Mouse (Mus musculus) T-cell, adult 2 months (primary cell): Measurements from ENCODE around the gene Snai3.

Source experiments
- DNase-seq: peaks from one replicate; pipeline ENCODE4 v3.0.0; 2022; ENCODE audit warnings: low spot score

The Snai3 gene

DNA sequence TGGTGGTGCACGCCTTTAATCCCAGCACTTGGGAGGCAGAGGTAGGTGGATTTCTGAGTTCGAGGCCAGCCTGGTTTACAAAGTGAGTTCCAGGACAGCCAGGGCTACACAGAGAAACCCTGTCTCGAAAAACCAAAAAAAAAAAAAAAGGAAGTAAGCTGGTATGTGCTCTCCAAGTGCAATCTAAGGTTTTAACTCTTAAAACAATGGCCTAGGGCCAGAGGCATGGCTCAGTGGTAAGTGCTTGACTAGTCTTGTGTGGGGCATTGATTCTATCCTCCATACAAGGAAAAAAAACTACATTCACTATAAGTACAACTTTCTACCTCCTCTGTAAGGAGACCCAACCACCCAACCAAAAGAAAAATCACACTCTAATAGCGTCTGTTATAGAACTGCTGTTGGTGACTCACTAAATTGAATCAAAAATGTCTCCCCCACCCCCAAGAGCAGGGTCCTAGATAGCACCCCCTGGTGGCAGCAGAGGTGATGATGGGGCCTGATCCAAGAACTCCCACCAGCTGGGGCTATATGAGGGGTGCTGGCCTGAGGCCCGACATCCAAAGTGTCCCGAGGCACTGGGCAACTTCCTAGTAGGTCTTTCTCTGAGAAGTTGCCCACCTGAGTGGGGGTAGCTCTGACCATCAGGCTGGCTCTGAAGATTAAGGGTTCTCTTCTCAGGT, 1.2 kb downstream of the Snai3 start:
- DNase-seq = peak; percentile 64

DNA sequence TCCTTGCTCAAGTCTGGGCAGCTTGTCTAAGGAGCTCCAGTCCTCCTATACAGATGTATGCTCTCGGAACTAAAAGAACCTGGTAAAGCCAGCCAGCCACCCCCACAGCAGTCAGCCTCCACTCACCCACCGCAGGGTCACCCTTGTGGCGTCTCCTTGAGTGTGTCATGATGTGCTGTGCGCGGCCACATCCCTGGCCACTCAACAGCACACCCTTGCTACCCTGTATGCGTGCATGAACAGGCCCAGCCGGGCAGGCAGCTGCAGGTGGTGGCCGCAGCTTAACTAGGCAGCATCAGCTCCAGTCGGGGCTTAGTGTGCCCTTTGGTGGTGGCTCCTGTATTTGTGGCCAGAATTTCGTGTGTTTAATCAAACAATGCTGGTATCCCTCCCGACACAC, 3.4 kb downstream of the Snai3 start:
- DNase-seq = no peak

DNA sequence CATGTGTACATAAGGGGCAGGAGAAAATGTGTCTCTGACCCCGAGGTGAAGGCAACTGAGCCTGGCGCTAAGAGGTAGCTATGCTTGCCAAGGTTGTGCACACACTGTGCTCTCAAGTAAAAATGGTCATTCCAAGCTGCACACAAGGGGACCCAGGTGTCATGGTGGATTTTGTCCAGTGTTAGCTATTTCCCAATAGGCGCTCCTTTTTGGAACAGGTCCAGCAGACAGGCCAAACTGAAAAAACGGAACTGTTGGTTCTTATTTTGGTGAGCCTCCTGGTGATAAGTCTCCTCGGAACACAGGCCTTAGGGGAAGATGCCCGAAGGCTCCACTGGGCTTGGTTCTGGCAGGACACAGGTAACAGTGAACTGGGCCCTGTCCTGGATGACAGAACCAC, 6.1 kb downstream of the Snai3 start:
- no peak for DNase-seq

DNA sequence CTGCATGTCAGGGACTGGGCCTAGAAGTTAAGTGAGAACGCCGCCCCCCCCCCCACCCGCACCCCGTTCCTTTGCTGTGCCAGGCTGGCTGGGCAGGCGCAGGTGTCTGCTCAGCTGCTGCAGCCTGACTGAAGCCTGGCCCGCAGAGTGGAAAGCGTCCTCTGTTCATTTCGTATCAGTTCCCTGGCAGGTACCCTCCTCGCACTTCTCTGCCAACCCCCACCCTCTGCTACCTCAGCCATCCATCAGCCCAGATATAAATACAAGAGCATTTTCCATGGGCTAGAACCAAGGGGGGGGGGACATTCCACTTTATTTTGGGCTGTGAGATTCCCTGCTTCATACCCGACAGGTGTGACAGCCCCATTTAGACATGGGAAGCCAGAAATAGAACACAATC, 8.4 kb downstream of the Snai3 start:
- DNase-seq = no peak

DNA sequence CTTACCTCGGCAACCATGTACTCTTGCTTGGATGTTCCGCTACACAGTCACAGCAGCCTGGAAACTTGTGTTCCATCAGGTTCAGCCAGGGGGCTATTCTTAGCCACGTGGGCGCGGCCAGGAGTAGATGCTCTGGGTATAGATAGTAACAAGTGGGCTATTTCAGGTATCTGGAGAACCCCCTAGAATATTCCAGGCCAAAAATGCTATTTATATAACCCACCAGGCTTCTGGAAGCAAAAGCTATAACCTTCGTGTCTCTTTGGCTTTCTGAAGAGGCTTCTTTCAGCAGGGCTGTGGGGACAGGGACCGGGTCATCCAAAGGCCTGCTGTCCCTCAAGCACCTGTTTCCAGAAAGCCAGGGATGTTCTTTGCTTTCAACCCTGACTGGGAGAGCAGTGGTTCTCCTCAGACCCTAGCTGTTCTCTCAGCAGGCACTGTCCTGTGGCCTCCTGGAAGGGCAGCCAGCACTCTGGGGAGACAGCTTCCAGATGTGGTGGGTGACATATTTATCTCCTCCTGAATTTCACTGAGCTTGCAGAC, 9.3 kb downstream of the Snai3 start:
- DNase-seq = no peak

DNA sequence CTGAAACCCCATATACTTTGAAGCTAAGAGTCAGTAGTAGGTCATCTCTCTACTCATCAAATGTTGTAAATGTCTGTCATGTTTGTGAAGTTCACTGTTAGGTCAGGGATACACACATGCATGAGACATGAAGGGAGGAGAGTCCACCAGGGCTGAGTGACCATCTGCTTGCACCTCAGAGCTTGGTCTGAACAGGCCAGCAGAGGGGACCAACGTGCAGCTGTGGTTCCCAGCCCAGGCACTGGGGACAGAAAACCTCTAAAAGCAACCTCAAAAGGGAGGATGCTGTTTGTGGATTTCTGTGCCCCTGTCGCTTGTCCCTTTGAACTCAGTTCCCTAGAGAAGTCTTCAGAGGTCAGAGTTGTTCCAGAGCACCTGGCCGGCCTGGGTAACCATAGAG, 15.3 kb downstream of the Snai3 start:
- DNase-seq = no peak

DNA sequence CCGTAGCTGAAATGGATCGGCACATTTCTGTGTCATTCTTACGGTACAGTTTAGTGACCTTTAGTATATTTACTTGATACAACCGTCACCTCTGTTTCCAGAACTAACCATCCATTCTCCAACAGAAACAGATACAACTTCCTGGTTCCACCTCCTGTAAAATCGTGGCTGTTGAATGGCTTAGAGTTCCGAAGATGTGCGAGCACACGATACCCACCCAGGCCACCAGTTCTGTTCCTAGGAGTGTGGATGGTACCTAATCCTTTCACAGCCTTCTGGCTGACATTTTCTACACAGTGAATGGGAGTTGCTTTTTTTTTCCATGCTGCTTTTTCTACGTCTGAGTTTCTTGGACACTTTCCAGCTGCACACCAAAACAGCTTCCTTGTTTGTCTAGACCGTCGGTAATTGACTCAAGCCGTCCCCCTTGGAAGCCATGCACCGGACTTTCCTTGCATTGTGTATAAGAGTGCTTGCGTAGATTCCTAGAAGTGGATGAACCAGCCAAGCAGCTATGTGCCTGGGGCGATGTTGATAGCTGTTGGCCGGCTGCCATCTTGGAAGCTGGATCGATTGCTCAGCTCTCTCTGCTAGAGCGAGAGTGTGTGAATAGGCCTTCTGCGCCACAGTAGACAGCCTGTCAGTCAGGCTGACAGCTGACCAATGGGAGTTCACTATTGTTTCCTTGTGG, 16.3 kb downstream of the Snai3 start:
- peak; percentile 60 for DNase-seq

DNA sequence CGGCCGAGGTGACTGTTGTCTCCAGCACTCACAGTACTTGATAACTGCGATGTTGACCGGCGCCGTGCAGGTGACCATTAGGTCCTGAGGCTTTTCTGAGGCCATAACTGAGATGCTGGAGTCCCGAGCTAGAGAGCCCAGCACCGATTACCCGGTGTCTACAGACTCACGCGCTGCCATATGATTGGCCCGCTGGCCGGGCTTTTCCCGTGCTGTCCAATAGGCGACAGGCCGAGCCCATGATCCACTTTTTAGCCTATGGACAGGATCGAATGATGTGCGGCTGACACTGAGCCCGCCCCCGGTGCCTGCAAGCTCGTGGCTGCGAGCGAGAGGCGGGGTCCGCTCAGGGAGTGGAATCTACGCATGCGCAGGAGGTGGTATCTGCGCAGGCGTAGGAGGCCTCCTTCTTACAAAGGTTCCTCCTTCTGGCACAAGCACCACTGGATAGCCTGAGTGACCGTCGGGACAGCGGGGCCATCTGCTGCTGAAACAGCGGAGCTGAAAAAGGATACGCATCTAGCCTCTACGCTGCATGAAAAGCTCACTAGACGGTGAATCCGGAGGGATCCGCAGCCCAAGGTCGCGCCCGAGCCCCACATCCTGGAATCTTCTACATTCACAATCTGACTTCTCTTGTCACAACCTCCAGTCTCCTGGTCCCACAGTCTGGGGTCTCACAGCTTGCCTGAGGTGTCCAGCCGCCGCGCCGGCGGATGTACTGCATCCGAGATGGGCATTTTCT, 17.1 kb downstream of the Snai3 start, which contains the start of gene Mvd:
TSS of gene Mvd (minus strand) at position 161 of the 745 bp plus-strand sequence.
- DNase-seq = peak; percentile 99

DNA sequence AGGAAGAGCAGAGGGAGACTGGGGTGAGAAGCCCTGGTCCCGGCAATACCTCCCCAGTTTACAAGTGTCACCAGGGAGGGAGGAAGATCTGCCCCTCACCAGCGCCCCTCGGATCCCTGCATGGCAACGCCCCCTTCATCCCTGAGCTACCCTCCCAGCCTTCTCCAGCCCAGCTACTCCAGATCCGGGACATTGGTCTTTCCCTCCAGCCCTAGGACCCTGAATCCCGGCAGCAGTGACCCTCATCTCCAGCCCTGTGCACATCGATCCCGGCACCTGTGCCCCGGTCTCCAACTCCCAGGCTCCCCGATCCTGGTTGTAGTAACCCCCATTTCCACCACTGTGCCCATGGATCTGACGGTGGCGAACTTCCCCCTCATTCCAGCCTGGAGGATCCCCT, 17.8 kb downstream of the Snai3 start:
- DNase-seq = no peak

DNA sequence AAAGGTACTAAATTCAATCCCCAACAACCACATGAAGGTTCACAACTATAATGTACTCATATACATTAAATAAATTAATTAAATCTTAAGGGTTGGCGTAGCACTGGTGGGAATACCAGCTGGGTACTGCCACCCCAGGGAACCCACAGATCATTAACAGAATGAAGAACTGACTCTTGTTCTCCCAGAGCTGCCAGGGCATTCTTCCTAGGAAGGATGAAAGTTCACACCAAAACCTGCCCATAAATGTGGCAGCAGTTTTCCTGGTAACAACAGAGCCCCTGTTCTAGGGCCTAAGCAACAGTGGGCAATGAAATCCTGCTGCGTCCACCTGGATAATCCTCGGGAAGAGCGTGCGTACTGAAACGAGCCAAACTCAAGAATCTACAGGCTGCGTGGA, 18.2 kb downstream of the Snai3 start:
- DNase-seq = no peak

DNA sequence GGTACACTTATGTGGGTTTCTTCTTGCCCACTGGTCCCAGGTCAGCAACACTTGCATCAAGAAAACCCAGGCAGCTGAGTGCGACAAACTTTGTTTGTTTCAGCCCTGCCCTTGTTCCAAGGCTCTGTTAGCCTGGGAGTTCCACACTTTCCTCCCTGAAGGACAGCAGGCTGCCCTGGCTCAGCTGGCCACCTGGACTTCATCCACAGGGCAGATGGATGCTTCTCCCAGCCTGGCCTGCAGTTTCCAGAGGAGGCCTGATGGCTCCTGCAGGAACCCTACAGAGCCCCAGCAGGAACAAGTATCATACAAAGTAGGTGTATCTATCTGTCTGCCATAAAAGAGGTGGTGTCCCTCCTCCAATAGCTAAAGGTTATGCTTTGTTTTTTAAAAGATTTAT, 19.2 kb downstream of the Snai3 start:
- DNase-seq = no peak

DNA sequence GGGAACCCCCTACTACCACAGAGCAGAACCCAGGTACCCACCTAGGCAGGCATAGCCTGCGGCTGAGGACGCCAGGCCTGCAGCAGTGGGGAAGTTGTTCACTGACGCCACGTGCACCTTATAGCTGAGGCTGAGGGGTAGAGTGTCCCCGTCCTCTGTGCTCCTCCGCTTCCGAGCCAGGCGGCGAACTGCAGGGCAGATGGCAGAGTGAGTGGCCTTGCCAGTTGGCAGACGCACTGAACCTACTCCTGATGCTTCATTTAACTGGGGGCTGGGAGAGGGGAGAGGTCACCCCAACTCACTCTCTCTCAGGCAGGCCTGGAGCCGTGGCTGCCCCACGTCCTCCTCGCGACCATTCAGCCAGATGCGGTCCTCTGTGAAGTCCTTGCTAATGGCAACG, 21.2 kb downstream of the Snai3 start:
- no peak for DNase-seq

DNA sequence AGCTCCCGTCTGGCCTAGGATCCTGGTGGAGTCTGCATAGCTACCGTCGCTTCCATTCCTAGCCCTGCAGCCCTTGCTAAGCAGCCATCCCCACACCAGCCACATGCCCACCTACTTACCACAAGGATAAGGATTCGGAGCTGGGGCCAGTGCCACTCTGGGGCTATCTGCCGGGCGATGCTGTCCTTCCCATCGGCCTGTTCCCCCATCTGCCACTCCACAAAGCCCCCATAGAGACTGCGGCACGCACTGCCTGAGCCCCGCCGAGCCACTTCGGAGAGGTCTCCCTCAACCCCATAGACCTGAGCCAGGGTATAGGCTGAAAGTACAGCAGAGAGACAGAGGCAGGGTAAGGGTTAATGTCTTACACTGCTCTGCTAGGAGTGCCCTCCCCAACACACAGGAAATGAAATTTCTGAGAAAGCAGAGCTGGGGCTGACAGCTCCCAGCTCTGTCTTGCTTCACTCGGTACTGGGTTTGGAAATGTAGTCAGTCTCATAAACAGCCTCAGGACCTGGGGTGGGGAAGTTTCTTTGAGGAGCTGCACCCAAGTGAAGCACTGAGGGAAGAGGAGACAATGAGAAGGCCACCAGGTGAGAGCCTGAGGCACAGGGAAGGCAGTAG, 22.7 kb downstream of the Snai3 start:
- DNase-seq = peak; percentile 28

DNA sequence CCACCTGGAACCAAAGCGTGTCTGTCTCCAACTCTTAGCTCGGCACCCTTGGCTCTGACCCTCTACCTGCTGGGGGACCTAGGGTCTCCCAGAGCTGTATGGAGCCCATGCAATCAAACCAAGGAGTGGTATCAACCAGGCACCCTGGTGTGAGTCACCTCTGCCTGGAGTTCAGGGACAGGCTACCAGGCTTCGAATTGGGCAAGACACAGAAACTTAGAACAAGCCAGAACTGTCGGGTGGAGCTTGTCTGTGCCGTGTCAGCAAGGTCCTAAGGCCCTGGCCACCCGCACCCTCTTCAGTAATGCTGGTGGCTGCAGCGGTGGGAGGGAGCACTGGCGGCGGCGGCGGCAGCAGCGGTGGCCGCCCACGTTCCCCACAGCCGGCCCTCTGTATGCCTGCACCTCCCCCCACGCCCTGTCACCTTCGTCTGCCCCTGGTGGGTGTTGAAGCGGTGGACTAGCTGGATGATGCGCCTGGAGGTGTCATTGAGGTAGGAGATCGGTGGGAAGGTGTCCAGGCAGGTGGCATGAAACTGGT, 23.9 kb downstream of the Snai3 start:
- no peak for DNase-seq

DNA sequence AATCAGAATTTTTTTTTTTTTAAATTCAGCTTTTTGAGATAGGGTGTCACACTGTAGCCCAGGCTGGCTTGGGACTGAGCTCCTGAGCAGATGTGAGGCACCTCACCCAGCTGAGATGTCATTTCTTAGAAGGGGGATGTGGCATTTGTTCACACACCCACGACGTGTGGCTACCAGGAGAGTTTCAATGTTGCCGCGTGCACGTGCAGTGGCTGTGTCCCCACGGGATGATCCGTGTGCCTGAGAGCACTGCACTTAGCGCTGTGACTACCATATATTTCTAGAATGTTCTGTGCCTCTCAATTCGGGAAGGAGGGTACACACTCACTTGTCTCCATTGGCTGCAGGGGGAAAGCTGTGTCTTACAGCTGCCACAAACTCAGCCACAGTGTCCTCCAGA, 24.4 kb downstream of the Snai3 start:
- no peak for DNase-seq

DNA sequence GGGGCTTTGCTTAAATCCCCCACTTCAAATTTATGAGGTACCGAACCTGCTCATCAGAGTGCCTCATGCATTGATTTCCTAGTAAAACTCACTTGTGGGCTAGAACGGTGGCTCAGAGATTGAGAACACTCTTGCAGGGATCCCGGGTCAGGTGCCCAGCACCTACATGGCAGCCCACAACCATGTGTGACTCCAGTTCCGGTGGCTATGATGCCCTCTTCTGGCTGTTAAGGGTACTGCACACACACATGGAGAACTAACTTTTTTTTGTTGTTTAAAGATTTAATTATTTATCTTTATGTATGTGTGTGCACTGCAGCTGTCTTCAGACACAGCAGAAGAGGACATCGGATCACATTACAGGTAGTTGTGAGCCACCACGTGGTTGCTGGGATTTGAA, 25.2 kb downstream of the Snai3 start:
- peak; percentile 31 for DNase-seq

DNA sequence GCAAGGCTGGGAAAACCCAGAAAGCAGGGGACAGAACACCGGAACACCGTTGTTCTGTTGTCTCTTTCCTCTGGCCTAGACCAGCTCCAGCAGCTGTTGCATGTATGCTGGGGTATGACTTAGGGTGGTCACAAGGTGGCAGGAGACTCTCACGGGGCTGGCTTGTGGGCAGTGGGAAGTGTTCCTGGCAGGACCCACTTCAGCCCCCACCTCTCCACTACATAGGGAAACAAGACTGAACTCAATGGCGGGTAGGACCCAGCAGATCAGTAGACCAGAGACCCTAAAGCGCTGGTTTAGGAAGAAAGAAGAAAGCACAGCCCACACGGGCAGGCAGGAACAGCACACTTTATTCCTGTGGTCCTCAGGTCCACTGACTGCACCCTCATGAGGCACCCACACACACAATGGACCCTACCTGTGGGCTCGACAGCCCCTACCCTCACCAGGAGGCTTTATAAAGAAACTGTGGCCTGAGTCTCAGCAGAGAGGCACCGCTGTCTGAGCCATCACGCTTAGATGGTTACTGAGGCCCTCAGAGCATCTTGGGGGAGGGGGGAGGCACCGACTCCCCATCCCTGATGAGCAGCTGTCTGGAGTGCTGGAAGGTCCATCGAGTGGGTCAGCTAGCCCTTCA, 27.1 kb downstream of the Snai3 start:
- DNase-seq = no peak

DNA sequence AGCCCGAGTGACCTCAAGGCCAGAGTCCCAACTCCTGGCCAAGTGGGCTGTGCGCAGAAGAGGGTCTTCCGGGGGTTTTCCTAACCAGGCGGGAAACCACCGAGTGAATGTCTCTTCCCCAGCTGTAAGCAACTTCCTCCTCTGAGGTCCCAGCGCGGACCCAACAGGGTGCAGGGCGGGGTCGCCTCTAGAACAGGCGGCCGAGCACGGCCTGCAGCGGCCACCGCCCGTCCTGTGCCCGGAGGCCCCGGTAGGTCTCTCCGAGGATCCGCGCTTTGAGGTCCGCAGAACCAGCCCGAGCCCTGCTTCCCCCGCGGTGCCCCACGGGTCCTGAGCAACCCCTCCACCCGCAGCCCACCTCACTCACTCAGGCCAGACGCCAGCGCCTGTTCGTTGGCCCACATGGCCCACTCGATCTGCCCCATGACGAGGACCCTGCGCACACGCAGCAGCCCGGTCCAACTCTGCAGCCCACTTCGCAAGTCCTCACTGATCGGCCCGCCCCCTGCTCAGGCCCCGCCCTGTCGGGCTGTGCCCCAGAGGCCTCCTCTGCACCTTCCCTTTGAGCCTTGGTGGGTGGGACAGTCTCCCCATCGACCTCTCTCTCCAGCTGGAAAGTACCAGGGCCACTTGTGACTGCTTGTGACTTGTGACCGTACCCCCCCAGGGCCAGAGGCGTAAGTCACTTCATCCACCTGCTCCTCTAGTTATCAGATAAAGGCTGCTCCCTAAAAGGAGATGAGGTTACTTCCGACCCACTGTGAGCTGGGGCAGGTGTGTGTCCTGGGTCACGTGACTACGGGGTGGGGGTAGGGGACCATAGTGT, 27.9 kb downstream of the Snai3 start, which contains the start of gene Cyba:
TSS of gene Cyba (minus strand) at position 488 of the 826 bp plus-strand sequence.
- DNase-seq = peak; percentile 80

DNA sequence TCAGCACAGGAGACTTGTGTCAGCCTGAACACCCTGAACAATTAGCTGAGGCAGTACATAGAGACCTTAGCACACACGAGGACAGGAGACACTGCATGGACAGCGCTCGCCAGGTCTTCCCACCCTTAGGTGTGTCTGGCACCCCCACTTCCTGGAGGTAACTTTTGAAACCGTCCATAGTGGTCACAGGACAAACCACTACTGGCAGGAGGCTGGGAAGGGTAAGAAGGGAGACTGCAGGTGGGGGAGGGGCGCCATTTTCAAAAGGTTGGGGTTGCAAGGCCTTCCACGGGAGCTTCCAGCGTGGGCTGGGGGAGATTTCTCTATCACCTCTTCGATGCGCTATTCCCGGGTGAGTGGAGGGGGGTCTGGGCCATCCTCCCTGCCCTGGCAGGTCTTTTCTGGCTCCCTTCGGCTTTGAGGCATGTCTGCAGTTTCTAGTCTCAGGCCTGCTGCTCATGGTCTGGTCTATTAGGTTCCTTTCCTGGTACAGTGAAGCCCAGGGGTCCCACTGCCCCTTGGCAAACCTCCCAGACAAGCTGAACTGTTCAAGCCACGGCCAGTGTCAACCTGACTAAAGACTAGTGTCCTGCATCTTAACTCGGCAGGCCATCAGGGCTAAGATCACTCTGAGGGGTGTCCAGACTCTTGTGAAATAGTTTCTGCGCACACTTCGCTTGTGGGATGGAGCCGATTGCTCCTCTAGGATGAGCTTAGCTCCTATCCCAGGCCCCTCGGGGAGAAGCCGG, 28.7 kb downstream of the Snai3 start:
- DNase-seq = peak; percentile 14

DNA sequence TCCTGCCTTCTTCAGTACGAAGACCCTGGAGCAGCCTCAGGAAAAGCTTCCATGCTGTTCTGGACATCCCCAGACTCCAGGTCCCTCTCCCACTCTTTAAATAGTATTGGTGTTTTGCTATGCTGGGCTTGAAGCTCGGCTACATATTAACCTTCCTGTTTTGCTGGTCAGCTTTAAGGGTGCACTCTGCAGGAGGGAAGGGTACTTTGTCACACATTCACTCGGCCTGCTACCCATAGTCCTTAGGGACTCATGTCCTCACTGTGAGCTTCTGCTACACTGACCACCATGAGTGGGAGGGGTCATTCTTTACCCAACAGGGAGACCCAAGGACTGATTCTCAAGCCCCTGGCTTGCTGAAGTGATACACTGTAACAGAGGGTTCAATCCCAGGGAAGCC, 29.9 kb downstream of the Snai3 start:
- DNase-seq = no peak
